Mouse (Mus musculus) heart, adult 9 months (tissue): ENCODE measurements around the gene Gadd45g.

Experiments
- DNase-seq, 2 experiments: peaks; one replicate each; pipeline ENCODE4 v3.0.0; 2022; ENCODE audit warnings: low spot score in 2 of 2

Gadd45g gene

DNA sequence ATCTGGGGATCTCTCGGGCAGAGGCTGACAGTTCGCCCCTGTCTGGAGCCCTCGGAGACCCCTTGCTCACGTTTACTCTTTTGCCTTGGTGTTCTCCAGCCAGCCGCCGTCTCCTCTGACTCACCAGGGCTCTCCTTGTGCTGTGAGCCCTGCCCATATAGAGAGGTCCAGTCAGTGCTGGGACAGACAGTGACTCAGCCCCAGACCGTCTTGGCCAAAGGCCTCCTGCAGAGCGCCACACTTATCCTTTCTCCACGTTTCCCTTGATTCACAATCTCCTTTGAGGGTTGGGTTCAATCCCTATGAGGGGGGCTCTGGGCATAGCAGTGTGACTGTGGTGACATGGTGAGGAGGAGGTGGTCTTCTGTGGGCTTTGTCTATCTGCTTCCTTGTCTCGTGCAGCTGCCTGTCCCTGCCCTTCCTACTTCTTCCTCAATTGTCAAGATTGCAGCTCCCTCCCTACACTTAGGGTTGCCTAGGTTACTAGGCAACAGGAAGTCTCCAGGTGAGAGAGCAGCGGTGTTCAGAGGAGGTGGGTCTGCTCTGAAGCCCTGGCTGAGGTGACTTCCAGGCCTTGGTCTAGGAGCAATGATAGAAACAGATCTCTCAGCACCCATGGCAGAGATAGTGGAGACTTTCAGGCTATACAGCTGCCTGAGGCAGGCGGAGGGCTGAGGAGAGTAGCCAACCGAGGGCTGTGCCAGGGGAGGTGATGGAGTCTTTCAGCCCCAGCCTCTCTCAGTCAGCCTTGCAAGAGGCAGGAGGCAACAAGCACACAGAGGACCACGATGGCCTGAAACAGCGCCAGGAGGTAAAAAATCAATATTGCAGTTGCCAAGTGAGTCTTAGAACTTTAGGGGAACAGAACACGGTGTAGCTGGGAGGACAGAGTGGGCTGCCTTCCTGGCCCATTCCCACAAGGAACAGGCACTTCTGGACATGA is 7.1 kb downstream of the Gadd45g start:
- no peak for DNase-seq

DNA sequence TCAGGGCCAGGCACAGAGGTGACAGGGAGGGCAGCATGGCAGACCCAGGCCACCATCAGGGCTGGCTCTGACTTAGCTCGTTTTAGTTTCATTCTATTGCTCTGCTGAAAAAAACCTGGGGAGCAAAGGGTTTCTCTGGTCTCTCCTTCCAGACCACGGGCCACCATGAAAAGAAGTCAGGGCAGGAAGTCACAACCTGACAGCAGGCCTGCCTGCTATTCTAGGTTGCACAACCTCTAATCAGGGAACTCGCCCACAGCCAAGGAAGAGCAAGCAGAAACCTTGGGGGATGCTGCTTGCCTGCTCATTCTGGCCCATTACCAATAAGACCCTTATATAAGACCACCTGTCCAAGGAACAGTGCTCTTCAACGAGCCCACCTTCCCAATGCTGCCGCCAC is 9.1 kb downstream of the Gadd45g start:
- DNase-seq, result no peak

DNA sequence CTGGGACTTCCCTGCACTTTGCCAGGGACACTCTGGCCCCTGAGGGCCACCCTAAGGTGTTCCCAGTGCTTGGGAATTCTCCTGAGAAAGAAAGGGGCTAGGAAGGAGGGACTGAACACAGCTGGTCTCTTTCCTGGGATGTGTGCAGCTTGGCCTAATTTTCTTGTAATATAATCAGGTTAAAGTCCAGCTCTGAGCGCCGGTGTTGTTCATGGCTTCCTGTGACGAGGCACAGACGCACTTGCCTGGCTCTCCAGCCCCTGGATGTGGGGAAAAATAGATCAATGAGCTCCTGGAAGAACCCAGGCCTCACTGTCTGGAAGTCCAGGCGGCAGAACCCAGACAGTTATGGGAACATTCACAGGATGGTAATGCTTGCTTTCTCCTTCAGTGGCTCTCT is 10.7 kb downstream of the Gadd45g start:
- DNase-seq, result no peak

DNA sequence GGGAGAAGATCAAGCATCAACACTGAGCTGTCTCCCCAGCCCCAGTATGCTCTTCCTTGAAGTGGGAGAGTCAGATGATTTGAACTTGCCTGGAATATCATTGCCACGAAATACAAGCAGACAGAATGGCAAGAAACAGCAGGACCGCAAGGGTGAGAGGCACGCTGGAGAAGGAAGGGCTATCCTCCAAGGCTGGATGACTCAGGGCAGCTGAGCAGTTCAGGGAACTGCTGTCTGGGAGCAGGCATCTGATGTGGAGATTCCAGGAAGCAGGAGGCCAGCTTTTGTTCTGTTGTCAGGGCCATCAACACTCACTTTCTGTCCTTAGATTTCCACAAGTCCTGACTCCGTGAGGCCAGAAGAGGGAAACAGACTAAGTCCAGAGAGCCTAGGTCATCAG is 12.0 kb downstream of the Gadd45g start:
- no peak for DNase-seq

DNA sequence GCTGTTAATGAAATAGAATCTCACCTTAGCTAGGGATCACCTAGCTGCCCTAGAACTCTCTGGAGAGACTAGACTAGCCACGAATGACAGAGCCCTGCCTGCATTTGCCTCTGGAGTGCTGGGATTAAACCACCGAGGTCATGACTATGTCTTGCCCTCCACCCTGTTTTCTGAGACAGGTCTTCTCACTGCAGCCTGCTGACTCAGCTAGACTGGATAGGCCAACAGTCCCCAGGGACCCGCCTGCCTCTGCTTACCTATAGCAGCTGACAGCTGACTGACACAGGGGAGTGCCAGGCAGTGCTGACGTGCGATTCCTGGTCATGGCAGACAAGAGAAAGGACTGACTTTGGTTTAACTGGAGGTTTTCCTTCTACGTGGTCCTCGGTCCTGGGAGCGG is 12.7 kb downstream of the Gadd45g start:
- no peak for DNase-seq

DNA sequence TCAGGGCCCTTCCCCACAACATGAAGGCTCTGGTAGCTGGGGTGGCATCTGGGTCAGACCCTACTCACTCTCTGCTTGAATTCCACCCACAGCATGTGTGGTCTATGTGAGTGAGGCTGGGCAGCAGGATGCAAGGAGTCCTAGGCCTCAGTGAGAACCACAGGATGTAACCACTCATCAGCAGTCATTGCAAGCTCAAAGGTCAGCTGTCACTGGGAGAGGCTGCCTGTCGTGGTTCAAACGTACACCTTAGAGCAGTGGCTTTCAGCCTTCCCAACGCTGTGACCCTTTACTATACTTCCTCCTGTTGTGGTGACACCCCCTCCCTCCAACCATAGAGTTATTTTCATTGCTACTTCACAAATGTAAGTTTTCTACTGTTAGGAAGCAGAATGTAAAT is 13.3 kb downstream of the Gadd45g start:
- DNase-seq, result no peak

DNA sequence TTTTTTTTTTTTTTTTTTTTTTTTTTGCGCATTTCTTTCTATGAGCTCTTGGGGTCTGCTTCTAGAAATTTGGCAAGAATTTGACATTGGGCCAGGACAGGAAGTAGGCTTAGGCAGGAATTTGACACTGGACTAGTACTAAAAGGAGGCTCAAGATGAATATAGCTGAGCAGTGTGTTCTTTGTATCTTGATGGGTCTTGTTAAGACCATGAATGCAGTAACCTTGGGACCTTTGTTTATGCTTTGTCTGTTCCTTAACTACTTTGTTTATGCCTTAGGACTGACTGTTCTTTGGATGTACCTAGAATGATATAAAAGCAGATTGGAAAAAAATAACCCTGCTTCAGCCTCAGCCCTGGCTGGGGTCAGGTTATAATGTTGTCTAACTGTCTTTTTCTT is 16.3 kb downstream of the Gadd45g start:
- DNase-seq, result no peak

DNA sequence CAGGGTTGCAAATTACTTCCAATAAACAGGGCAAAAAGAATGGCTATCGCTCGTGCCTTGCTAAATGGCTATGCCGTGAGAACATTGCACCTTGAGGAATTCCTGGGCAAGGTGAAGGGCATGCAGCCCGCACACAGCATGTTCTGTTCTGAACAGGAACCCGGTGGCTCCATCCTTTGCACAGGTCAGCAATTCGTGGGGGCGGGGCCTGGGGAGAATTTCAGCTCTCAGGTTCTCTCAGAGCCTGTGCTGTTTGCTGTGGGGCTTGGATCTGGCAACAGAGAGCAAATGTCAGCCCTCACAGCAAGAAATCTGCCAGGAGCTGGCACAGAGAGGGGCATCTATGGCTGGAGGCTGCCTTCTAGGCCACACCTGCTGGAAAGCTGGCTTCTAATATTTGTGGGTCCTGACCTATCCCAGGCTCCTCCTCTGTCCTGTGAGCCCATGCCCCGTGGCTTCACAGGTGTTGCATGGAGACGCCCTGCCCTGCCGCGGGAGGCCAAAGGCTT is 19.7 kb downstream of the Gadd45g start:
- no peak for DNase-seq

DNA sequence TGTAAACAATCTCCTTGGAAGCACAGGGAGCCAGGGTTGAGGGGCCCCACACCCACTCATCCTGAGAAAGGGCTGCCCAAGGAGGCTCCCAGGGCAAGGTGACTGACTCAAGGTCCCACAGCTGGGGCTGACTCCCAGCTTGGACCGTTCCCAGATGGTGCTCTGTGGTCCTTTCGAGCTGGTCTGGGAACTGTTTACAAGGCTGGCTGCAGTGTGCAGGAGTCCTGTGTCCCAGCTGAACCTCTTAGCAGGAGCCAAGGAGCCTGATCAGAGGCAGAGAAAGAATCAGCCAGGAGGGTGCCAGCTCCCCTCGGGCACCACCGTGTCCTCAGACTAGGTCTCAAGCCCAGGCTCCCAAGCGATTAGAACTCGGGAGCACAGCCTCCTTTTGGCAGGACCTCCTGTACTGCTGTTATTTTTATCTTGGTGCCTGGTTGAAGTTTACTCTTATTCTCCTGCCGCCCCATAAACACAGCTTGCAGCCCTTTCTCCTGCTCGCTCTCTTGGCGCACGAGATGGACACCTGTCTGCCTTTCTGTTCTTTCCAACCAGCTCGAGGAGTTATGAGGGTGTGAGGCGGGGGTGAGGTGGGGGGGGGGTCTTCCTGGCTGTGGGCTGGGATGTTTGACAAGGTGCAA is 22.1 kb downstream of the Gadd45g start:
- peak; percentile 75 to 83 for DNase-seq

DNA sequence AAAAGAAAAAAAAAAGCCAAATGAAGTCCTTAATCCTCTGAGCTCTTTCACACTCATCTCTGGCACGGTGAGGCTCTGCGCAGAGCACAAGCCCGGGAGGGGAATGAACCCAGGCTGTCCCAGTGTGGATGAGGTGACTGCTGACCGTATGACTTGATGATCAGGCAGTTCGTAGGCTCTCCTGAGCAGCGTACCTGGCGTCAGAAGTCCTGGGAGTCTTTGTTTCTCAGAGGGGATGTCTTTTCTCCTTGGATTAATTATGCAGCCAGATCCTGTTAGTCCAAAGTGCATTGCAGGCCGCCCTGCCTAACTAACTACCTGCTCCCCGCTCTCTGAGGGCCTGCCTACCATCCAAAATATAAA is 22.6 kb downstream of the Gadd45g start:
- no peak for DNase-seq

DNA sequence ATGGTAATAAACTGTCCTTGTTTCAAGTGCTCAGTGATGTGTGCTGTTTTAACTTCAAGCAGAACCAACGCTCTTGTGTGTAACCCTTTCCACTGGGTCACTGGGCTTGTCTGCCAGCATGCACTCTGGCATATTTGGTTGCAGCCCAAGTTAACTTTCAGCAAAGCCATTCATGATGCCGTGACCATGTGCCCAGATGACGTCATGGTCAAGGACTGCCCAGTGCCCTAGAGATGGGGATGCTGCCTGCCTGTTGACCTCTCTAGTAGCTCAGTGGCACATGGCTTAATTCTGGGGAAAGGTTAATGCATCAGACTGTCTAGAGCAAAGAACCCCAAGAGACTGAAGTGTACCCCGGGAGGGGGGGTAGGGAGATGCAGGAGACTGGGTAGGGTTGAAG is 24.7 kb downstream of the Gadd45g start:
- peak; percentile 44 to 61 for DNase-seq

DNA sequence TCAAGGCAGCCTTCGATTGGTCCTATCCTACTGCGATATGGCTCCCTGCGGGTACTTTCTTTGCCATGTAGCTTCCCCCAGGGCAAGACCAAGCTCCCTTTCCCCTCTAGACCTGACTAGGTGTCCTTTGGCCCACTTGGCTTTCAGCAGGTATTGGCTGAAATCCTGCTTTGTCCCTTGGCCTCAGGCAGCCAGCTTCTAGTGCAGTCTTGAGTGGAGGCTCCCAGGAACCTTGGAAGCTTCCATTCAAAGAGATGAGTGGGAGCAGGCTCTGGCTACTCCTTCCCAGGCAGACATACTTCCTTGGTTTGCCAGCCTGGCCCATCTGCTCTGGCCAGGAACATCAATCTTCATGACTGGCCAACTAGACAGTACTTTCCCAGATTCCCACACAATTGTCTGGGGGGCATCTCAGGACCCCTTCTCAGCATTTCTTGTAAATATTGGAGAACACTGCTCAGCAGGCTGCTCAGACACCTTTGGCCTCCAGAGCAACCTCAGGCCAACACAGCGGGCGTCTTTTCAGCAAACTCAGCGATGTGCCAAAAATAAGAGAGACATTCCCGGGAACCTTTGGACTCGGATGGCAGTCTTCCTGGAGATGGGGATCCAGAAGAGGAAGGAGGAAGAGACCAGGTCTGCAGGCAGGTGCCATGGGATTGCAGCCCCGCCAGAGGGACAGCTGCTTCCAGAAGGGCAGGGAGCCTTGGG is 25.9 kb downstream of the Gadd45g start:
- peak in 1 of 2 experiments; percentile 33 for DNase-seq

DNA sequence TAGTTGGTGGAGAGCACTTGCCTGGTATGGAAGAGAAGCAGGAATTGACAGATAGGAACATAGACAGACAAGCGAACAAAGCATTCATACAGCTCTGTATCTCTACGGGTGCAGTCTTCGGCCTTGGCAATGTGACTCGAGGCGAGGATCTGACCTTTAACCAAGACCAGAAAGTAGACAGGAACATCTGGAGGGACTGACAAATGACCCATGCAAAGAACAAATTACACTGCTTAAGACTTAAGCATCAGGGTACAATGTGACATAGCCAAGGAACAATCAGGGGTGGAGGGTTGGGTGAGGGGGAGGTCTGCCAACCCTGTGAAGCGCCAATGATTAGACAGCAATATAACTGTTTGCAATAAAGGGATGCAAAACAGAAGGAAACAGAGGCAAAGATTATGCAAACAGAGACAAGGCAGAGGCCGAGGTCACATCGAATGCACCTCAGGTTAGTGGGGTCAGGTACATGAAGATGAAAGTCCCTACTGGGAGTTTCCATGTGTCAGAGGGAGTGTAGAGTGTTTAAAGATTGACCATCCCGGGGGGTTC is 26.6 kb downstream of the Gadd45g start:
- no peak for DNase-seq

DNA sequence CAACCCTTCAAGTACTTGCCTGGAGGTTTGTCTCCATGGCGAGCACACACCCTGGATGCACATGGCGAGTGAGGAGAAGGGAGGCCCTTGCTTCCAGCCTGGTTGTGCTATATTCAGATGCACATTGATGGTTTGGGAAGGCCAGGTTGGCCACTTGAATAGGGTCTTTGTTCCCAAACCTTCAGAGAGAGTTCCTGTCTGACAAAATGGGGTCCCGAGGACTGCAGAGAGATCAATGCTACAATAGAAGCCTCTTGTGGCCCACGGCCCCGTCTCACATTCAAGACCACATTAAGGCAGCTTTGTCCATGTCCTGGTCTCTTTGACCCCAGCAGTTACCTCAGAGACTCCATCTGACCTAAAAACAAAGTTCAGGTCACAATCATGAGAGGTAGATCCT is 27.3 kb downstream of the Gadd45g start:
- DNase-seq, result no peak

DNA sequence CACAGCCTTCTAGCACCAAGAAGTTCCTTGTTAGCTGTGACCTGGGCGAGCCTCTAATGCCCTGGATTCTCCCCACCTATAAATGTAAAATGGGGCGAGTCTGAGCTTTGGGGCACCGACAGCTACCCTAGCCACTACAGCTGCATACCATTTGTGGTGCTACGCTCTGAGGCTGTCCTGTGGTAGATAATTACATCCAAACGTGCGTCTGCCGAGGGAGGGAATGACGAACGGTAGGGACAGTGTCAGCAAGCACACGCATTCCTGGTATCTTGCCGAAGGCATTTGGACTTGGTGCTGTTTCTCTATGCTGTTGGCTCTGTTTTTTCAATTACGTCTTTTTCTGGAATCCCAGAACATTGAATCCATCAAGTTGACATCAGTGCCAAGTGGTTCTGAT is 29.7 kb downstream of the Gadd45g start:
- no peak for DNase-seq

DNA sequence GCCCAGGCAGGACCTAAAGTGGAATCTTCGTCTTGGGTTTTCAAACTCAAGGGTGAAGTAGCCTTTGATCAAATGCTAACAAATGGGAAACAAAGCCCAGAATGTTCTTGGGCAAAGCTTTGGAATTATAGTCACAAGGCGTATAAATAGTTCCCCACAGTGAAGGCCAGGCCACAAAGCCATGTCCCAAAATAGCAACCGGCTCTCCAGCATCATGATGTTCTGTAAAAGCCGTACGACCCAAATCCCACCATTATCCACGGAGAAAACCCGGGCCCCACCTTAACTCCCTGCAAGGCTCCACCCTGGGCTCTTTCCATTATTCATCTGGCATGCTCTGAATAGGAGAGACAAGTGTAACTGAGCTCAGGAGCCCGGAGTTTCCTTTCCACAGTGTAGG is 32.3 kb downstream of the Gadd45g start:
- DNase-seq, result peak in 1 of 2 experiments; percentile 30

DNA sequence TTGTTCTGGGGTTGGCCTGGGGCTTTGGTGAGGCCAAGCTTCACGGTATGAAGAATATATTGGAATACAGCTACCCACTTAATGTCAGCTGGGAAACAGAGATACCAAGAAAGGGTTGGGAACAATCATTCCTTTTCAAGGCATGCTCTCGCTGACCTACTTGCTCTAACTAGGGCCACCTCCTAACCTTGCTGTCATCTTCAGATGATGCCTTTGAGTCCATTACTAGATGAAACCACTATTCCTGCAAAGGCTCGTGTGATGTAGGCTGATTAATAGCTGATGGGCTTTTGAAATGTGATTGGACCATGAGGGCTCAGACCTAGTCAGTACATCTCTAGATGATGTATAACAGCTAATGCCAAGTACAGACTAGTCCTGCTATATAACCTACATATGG is 33.1 kb downstream of the Gadd45g start:
- no peak for DNase-seq

DNA sequence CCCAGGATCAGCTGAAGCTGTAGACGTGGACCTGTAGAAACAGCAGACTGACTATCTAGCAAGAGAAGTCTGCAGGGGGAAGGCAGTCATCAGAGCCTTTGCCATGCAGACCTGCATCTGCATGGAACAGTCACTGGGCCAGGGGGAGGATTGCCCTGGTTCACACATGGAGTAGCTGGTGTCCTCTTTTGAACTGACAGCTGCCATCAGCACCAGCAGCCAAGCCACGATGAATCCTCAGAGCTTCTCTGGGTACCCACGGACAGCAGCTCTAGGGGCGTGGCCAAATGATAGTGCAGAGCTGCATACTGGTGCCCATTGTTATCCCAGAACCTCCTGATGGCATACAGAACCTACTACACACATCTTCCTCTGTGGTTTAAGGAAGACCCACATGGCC is 33.5 kb downstream of the Gadd45g start:
- DNase-seq, result no peak

DNA sequence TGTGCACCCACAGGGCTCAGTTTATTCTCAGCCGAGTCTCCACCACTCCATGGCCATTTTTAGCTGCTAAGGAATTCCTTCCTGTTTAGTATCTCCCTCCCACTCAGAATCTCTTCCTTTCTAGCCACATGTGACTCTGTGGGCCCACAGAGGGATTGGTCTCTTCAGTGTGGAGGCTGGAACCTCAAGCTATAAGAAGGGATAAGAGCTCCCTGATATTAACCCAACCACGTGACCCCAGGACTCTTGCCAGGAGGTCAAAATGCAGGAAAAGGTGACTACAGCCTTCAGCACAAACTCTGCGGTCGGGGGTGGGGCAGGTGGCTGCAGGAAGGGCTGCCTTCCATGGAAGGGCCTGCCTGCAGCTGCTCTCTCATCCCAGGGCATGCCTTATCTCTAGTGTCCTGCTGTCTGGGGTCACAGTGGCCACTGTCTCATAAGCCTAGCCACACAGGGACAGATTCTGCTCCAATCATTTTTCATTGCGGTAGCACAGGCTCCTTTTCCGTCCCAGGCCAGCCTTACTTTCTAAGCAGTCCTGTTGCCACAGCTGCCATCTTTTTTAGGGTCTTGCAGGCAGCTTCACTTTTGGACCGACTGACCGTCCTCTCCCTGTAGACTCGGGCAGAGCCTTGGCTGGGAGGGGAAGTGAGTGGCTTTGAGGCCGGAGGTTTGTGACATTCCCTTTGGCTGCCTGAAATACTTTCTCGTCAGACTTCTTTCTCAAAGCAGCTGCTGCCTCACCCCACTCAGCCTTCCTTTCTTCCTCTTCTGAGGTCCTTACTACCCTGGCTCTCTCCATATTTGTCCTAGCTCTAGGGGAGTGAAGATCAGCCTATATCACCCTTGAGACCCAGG is 35.0 kb downstream of the Gadd45g start:
- no peak for DNase-seq

DNA sequence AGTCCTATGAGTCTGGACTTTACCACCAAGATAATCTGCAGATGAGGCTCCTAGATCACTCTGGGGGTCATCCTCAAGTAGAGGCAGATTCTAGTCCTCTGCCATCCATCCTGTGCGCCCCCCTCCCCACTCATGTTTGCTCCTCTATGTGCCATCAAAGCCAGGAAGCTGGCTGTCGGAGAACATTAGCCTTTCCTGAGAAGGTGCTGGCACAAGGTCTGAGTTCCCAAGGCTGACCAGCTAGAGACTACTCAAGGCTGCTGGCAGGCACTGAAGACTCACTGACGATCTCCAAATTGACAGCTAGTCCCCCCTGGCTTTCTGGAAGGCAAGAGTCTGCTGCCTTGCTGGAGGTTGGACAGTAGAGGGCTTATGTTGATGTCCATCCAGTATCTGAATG is 35.7 kb downstream of the Gadd45g start:
- no peak for DNase-seq

DNA sequence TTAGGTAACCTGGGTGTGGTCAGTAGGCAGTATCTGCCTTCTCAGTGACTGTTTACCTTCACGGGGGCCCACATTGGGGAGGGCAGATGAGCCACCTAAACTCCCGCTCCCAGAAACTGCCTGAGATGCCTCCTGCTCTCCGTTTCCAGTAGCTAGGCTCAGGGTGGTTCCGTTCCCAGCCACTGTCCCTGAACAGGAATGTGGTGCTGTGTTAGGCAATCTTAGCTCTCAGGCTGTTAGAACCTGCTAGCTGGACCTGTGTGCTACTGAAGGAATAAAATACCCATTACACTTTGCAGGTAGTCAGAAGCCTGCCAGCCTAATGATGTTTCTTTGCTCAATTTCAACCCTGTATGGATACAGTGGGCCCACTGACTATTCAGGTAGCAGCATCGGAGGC is 37.8 kb downstream of the Gadd45g start:
- DNase-seq, result no peak
